Mouse (Mus musculus): Measurements from ENCODE around the gene Dck. TPM values are rescaled to one million over a fixed set of nuclear protein-coding genes. Genes with fewer than 3 reads are reported as not detected.

Gene Dck
- polyA plus RNA-seq, 1 experiment from 2014 or later, result 44.0 TPM

GRCm38 (mm10) chr5:88830880-88831279, 66.1 kb downstream of the Dck start:
- WGBS, result 73% methylated on average over 4 of the region's 4 CpGs
- Histone ChIP-seq H3K9me3 (ENCODE audit: control insufficient read depth, low read length) (no peaks in the 10 kb centered on the region), H3K9ac (replicated peaks; ENCODE audit: low read depth, low read length) (no peak overlapping the region), H3K27ac (ENCODE audit: low read depth, low read length) (no peak overlapping the region), H3K4me2 (ENCODE audit: low read depth, low read length) (no peak overlapping the region), H3K4me3 (ENCODE audit: low read depth, low read length) (no peak overlapping the region), H3K4me1 (ENCODE audit: control insufficient read depth, insufficient read depth, low read length) (no peaks in the 10 kb centered on the region), H3K36me3 (ENCODE audit: control insufficient read depth, insufficient read depth, low read length) (no peaks in the 10 kb centered on the region), H3K27me3 (ENCODE audit: control insufficient read depth, insufficient read depth, low read length) (no peaks in the 10 kb centered on the region)
- ATAC-seq (ENCODE audit: low read depth), result no peak

- H3K9me3 ChIP-seq (ENCODE audit: control insufficient read depth, low read length), result no peaks in the 10 kb centered on the region
- H3K27ac ChIP-seq (ENCODE audit: low read depth, low read length), result no peak overlapping the region
- H3K27me3 ChIP-seq (ENCODE audit: control insufficient read depth, insufficient read depth, low read length), result no peaks in the 10 kb centered on the region
- ATAC-seq (ENCODE audit: low read depth), result no peak
- no peak overlapping the region for H3K4me3 ChIP-seq (ENCODE audit: low read depth, low read length)
- no peak overlapping the region for H3K4me2 ChIP-seq (ENCODE audit: low read depth, low read length)
- H3K36me3 ChIP-seq (ENCODE audit: control insufficient read depth, insufficient read depth, low read length), result no peaks in the 10 kb centered on the region
- no peaks in the 10 kb centered on the region for H3K4me1 ChIP-seq (ENCODE audit: control insufficient read depth, insufficient read depth, low read length)
- WGBS, result 88% methylated on average over 3 of the region's 3 CpGs
- no peak overlapping the region for H3K9ac ChIP-seq (replicated peaks; ENCODE audit: low read depth, low read length)
Measured at GRCm38 (mm10) chr5:88831935-88832334, 67.1 kb downstream of the Dck start.

Other genes starting within 250 kb of the Dck start
- 0.23 and 0.63 TPM in 2 replicates for gene Jchain, start 237.1 kb upstream of the Dck start, polyA plus RNA-seq (2014; fragmentation: Nextera tagmentation; extraction: Ambion mirVana)
- 43.5 and 47.2 TPM in 2 replicates for gene Utp3, start 210.5 kb upstream of the Dck start, polyA plus RNA-seq (2014; fragmentation: Nextera tagmentation; extraction: Ambion mirVana)
- 300 and 310 TPM in 2 replicates for gene Rufy3, start 200.0 kb upstream of the Dck start, polyA plus RNA-seq (2014; fragmentation: Nextera tagmentation; extraction: Ambion mirVana)
- gene Grsf1, start 88.8 kb upstream of the Dck start, polyA plus RNA-seq (2014; fragmentation: Nextera tagmentation; extraction: Ambion mirVana), result 62.1 and 73.5 TPM in 2 replicates
- gene Mob1b, start 44.1 kb upstream of the Dck start, polyA plus RNA-seq (2014; fragmentation: Nextera tagmentation; extraction: Ambion mirVana), result 14.9 and 15.2 TPM in 2 replicates
- gene Slc4a4, start 121.8 kb downstream of the Dck start, polyA plus RNA-seq (2014; fragmentation: Nextera tagmentation; extraction: Ambion mirVana), result 10.9 and 15.8 TPM in 2 replicates

All from neural tube, embryonic 14.5 days (tissue).